Mouse (Mus musculus) urinary bladder, postnatal 36 days (tissue): Measurements from ENCODE around the gene Mtfp1.

Experiments used
- DNase-seq, 2 experiments: peaks; one replicate each; pipeline ENCODE4 v3.0.0; 2022; ENCODE audit warnings: low spot score in 2 of 2, mixed read lengths in 1 of 2

Mtfp1 gene

DNA sequence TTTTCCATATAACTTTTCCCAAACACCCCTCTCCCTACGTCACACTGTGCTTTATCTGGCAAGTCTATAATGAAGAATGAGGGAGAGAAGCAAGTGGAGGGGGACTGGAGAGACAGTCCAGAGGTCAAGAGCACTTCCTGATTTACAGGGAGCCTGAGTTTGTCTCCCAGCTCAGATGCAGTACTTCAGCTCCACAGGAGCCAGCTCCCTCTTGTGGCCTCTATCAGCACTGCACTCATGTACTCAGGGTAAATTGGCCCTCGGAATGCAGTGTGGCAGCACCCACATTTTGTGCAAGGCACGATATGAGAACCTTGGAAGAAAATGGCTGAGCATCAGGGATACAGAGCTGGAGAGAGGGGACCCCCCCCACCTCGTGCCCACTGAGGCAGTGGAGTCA lies 15.0 kb downstream of the Mtfp1 start:
- DNase-seq, result peak in 1 of 2 experiments; percentile 47

DNA sequence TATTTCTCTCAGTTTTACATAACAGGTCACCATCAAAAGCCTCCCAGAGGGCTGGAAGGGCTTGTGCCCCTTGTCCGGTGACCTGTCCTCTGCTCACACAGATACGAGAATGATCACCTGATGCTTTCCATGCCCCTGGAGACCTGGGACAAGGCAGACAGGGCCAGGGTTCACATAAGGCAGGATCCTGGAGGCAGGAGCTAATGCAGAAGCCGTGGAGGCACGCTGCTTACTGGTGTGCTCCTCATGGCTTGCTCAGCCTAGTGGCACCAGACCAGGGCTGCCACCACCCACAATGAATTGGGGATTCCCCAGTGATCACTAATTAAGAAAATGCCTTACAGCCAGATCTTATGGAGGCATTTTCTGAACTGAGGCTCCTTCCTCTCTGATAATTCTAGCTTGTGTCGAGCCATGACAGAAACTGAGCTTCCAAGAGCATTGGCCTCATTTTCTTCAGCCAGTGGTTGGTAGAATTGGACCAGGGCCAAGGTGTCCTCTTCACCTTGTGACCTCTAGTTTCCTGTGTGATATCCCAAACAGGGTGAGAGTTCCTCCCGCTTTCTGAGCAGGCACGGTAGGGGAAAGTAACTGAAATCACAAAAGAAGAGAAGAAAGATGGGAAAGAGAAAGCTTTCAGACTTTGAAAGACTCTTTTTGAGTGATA lies 16.8 kb downstream of the Mtfp1 start:
- DNase-seq, result no peak

DNA sequence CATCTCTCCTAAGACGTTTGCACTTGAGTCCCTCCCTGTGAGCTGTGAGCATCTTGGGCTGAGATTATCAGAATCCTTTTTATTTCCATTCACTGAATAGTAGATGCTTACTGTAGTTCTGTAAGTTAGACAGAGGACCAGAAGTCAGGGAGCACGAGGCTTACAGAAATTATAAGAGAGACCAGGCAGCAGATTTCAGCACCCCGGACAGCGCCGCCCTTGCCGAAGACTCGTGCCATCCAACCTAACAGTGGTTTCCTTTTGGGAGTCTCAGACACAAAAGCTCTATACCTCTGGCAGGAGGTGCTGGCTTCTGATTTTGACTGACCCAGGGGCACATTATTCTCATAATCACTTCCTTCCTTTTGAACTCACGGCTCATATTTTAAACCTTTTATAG lies 18.6 kb downstream of the Mtfp1 start:
- DNase-seq, result peak in 1 of 2 experiments; percentile 13

DNA sequence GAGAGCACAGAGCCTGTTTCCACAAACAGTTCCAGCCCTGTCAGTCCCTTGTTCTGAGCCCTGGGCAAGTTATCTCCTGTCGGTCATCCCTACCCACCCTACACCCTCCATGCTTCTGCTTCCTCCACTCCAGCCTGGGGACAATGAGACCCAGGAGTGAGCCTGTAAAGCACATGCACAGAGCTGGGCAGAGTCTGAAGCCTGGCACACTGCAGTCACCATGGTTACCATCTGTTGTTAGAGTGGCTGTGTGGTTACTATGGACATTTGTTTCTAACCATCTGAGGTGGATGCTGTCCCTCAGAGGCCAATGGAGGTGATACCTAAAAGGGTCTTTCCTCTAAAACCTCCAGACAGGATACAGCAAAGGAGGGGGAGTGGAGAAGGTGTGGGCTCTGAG lies 25.6 kb downstream of the Mtfp1 start:
- DNase-seq, result no peak

DNA sequence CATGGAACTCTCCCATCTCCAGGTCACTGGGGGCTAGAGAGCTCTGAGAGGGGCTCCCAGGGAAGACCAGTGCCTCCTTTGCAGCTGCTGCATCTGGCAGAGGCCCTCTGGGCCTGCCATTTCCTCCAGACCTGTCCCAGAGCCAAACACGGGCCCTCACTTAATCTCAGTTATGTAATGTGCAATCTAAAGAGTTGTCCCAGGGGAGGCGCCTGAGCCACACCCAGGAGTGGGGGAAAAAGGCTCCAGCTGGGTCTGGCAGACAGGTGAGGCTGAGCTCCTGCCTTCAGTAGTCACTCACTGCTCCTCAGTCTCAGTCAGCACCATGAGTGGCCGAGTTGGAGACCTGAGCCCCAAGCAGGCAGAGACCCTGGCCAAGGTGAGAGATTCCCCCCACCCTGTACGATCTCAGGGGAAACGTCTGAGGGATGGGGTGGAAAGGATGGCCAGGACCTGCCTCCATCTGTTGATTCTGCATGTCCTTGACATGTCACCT lies 30.6 kb downstream of the Mtfp1 start, which contains the start of gene Sec14l3:
Gene Sec14l3, plus strand, starts transcription at position 215 of the 496 bp plus-strand sequence.
- no peak for DNase-seq

DNA sequence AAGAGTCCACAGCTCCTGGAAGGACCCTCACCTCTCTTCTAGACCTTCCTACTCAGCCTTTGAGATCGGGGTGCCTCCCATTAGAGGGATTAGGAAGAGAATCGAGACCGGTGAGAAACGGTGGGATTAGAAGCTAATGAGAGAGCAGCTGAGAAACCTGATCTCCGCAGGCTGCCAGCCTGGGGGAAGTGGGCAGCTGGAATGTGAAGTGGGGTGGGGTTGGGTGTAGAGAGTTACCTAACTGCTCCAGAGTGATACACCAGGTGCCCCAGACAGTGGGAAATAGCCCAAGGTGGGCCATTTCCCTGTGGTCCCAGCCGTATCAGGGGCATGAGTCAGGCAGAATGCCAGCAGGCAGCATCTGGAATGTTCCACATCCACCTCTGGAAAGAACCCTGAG lies 32.3 kb downstream of the Mtfp1 start:
- DNase-seq, result no peak

DNA sequence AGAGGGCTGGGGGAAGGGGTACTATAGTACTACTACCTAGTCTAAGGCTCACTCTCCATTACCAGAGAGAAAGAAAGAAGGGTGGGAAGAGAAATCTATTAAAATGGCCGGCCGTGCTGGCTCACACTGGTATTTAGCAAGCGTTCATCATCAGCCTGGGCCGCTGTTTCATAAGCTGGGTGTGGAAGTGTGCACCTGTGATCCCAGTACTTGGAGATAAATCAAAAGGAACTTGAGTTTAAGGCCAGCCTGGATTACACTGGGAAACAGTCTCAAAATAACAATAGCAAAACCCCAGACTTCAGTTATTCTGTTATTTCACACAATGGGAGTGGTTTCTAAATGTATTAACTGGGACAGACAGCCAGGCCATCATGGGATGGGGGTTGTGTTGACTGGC lies 32.7 kb downstream of the Mtfp1 start:
- DNase-seq, result no peak

DNA sequence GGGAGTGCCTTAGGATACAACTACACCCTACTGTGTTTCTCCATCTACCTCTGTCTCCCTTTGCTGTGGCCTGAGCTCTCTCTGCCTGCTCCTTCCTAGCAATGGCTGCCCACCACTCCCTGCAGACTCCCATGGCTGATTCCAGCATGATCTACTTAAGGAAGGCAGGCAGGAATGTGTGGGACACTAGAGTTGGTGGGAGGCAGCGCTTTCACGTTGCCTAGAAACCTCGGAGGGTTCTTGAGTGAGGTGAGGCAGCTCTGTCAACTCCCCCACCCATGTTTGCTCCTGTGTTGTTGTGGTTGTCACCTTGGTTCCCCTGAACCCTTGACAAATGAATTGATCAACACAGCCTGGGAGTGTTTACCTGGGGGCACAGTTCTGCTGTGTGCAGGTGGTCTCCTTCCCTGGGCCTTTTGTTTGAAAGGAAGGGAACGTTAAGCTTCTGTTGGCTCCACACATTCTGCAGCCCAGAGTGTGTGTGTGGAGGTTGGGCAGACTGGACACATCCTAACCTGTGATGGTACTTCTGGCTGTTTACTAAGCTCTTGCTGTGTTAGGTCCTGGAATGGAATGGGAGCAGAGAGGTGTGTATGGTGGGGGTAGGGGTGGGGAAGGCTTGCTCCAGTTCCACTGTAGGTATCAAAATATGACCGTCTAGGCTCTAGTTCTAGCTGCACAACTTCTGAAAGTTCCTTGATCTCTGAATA lies 34.2 kb downstream of the Mtfp1 start:
- DNase-seq, result no peak

DNA sequence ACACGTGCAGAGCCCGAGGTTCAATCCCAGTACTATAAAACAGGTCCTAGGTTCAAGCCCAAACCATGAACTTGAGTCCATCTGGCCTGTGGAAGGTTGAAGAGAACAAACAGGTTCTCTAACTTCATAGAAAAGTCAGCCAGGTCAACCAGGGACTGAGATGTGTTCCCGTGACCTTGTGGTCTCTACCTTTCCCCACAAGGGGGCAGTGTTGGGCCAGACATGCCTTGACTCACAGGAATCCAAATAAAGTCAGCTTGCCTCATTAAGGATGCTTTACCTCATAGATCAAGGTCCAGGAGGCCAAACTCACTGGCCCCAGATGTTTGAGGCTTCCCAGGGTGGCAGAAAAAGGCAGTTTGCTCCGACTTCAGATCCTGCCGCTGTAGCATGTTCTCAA lies 41.7 kb downstream of the Mtfp1 start:
- peak; percentile 46 to 55 for DNase-seq

DNA sequence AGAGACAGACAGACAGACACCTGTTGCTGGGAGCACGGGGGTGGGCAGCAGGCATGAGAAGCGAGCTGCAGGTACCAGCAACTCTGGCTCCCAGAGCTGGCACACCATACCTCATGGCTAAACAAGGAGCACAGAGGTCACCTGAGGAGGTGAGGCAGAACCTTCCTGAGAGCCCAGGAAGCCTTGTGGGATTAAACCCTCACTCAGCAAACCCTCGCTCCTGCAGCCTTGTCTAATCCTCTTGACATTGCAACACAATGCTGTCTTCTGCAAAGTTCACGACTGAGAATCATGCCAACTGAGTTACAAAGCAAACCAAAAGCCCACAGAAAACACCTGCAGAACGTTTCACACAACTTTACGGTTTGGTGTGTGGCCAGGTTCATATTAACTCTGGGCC lies 46.8 kb downstream of the Mtfp1 start:
- DNase-seq, result no peak

DNA sequence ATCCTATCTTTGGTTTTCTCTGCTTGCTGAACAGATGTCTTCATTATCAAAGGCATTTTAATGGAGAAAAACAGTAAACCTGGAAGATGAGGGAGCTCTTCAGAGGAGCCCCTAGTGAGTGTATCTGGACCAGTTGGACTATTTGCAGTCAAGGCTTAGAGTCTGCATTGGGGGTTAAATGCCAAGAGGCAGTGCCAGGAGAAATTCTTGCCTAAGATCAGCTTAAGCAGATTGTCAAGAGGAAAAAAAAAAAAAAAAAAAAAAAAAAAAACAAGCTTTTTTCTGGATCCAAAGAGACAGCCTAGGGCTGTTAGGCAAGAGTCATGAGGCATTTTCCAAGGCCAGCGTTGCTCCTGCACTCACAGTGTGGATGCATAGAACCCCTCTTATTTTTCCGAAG lies 47.5 kb downstream of the Mtfp1 start:
- no peak for DNase-seq

DNA sequence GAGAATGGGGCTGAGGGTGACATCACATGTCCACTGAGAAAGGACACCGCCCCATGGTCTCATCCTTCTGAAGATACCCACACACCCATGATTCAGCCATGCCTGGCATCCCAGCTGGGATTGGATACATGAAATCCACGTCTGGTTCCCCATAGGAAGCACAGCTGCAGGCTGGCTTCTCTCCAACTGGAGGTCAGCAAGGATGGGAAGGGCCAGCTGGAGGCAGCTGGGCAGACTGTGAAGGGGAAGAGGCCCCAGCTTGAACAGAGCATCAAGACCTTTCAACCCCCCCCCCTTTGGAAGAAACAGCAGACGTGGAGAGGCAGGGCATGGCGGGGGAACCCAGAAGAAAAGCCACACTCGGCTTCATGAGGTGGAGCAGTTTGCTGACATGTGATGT lies 48.7 kb downstream of the Mtfp1 start:
- no peak for DNase-seq

DNA sequence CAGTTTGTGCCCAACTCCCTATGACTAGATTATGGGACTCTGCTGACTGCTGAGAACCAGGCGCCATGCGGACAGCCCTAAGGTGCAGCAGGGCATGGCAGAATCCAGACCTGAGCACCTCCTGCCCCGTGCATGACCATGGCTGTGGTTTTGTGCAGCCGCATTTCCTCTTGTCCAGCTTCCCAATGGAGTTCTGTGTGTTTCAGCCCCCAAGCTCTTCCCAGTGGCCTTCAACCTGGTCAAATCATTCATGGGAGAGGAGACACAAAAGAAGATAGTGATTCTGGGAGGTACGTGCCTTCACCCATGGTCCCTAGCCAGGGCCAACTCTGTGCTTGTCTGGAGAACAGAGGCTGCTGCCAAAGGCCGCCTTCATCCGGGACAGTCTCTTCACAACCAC lies 52.2 kb downstream of the Mtfp1 start:
- DNase-seq, result no peak
